Comparison of ENCODE assay signal across 15 mouse cellular contexts in genomic region chr3:108689015-108689441, GRCm38 (mm10). TPM values are rescaled to one million over a fixed set of nuclear protein-coding genes. Genes with fewer than 3 reads are reported as not detected.
DNase-seq lines count a peak whose midpoint lies in the region; TF ChIP-seq lines count a peak whose summit lies in the region.
"Had no signal": no experiment of that assay in that cellular context is flagged by ENCODE, and none has a peak within 500 bp of the region (broad histone marks: within the 10 kb centered on the region; RNA-seq: fewer than 3 reads in every experiment).

No protein-coding gene starts in this region.

- TF ChIP-seq CTCF in brain, embryonic 14.5 days (IDR thresholded peaks at IDR 0.05; ENCODE audit: borderline replicate concordance, extremely low read depth, insufficient read depth, insufficient read length): no peak

- WGBS in limb, embryonic 10.5 days: 90% methylated on average over 6 of the region's 6 CpGs

- TF ChIP-seq POLR2A in brain, embryonic 14.5 days (IDR thresholded peaks at IDR 0.05; ENCODE audit: borderline replicate concordance, extremely low read depth, insufficient read depth, insufficient read length, poor library complexity, severe bottlenecking): no peak

- peaks cover 77% of the 10 kb centered on the region for H3K36me3 ChIP-seq in limb, embryonic 10.5 days

- H3K4me3 ChIP-seq in limb, embryonic 10.5 days: no peak overlapping the region
- H3K4me3 ChIP-seq: lung, embryonic 15.5 days had no signal

- H3K27ac ChIP-seq in limb, embryonic 10.5 days: peak overlapping the region; percentile 39; the same call in 1 of the 2 replicates
- H3K27ac ChIP-seq: kidney, postnatal 0 days had no signal

- peak; percentile 88 for DNase-seq in heart, adult 11 months
- no peak for DNase-seq in heart, adult 8-10 months (ENCODE audit: low spot score)
- peak; percentile 44 for DNase-seq in Muller cell, postnatal 12 days (ENCODE audit: inconsistent ontology term)
- DNase-seq in brain, embryonic 14.5 days (ENCODE audit: low read depth): peak; percentile 59
- no peak for DNase-seq in limb, embryonic 10.5 days (ENCODE audit: low spot score)
- no peak for DNase-seq in right cerebral cortex, postnatal 14 days
- no peak for DNase-seq in frontal cortex, adult 2 months (ENCODE audit: extremely low spot score in 1 of 2, low spot score in 1 of 2)
- no peak for DNase-seq in retina, embryonic 14.5 days (ENCODE audit: low spot score)
- DNase-seq: cerebellum, adult 11 months; liver; right cerebral cortex, adult 18-20 months had no signal

- H3K27me3 ChIP-seq in limb, embryonic 10.5 days (ENCODE audit: low read depth, poor library complexity, severe bottlenecking): no peaks in the 10 kb centered on the region
- H3K27me3 ChIP-seq: lung, embryonic 15.5 days had no signal

- H3K4me1 ChIP-seq in limb, embryonic 10.5 days: no peaks in the 10 kb centered on the region; the same call in 1 of the 2 replicates
- H3K4me1 ChIP-seq: lung, embryonic 15.5 days had no signal

- no peaks in the 10 kb centered on the region for H3K9me3 ChIP-seq in limb, embryonic 10.5 days (replicated peaks)
- H3K9me3 ChIP-seq: lung, embryonic 15.5 days had no signal

RNA-seq across cellular contexts. Expression of gene Gpsm2, which starts 33.1 kb away (rescaled TPM):
- total RNA-seq in heart, adult 8-10 months (2022): 1 to 10 TPM in 1 of 4 experiments, under 1 TPM in 3; 0.41 to 1.3 (median 0.61) TPM
- 14.5 and 14.7 TPM in 2 replicates for polyA plus RNA-seq in brain, embryonic 14.5 days (2012; rRNA removed)
- 73.9 and 85.3 TPM in 2 replicates for polyA plus RNA-seq in limb, embryonic 10.5 days (2016; fragmentation: Nextera tagmentation; extraction: Ambion mirVana)
- 12.7 and 13.7 TPM in 2 replicates for polyA plus RNA-seq in frontal cortex, adult 2 months (2012; rRNA removed)

RNA-seq across cellular contexts. Expression of gene Clcc1, which starts 35.3 kb away (rescaled TPM):
- 10 to 100 TPM; 40.5 to 51.6 (median 47.0) TPM for total RNA-seq in heart, adult 8-10 months (2022)
- polyA plus RNA-seq in brain, embryonic 14.5 days (2012; rRNA removed): 41.4 and 55.8 TPM in 2 replicates
- 51.8 and 61.3 TPM in 2 replicates for polyA plus RNA-seq in limb, embryonic 10.5 days (2016; fragmentation: Nextera tagmentation; extraction: Ambion mirVana)
- 46.0 and 49.7 TPM in 2 replicates for polyA plus RNA-seq in frontal cortex, adult 2 months (2012; rRNA removed)

RNA-seq across cellular contexts. Expression of gene Aknad1, which starts 50.4 kb away (rescaled TPM):
- total RNA-seq in heart, adult 8-10 months (2022): under 1 TPM in 1 of 4 experiments, not detected in 3; 0.16 TPM
- polyA plus RNA-seq in brain, embryonic 14.5 days (2012; rRNA removed): 0.03 and 0.05 TPM in 2 replicates
- polyA plus RNA-seq in limb, embryonic 10.5 days (2016; fragmentation: Nextera tagmentation; extraction: Ambion mirVana): 0.10 TPM in 1 of 2 replicates, not detected in the other
- 0.02 and 0.04 TPM in 2 replicates for polyA plus RNA-seq in frontal cortex, adult 2 months (2012; rRNA removed)
- polyA plus RNA-seq: heart, embryonic 14.5 days; inflammation-experienced regulatory T-cells, adult 6 months; kidney, postnatal 0 days had no signal

Comparison
In these comparisons a context has a peak if more than half of its experiments do, and no peak if none do; other contexts are left out.
1. DNase-seq: peak in heart, adult 11 months (single experiment), Muller cell, postnatal 12 days (single experiment) and brain, embryonic 14.5 days (single experiment); none in heart, adult 8-10 months (single experiment), limb, embryonic 10.5 days (single experiment), right cerebral cortex, postnatal 14 days (single experiment), frontal cortex, adult 2 months (0 of 2) and retina, embryonic 14.5 days (single experiment).